Mouse (Mus musculus) limb, embryonic 14.5 days (tissue): ENCODE data around the gene Shc1. TPM values are rescaled to one million over a fixed set of nuclear protein-coding genes. Genes with fewer than 3 reads are reported as not detected.

Source experiments
- ATAC-seq: fragments of 200-750 bp; cut with Nextera tagmentation; 2 replicates; pipeline ENCODE4 v1.8.0; 2017; ENCODE audit warnings: low read depth, moderate number of reproducible peaks, moderate TSS enrichment; ENCODE audit not compliant: low FRiP score
- DNase-seq: peaks from one replicate; pipeline ENCODE4 v3.0.0-alpha.2; 2015; ENCODE audit warnings: low spot score
- H3K27ac ChIP-seq: fragments of 300-500 bp; sonication (generic); replicated peaks from 2 replicates; pipeline ENCODE4 v1.5.1; 2014; ENCODE audit warnings: low read depth, mild to moderate bottlenecking, low read length, moderate library complexity, mixed read lengths
- H3K27me3 ChIP-seq: fragments of 300-500 bp; sonication (generic); 2 replicates; pipeline ENCODE4 v1.6.1; 2014; ENCODE audit warnings: low read length, mixed read lengths; ENCODE audit not compliant: control insufficient read depth, insufficient read depth
- H3K36me3 ChIP-seq: fragments of 300-500 bp; sonication (generic); 2 replicates; pipeline ENCODE4 v1.6.1; 2014; ENCODE audit warnings: mild to moderate bottlenecking, low read length, moderate library complexity, mixed read lengths; ENCODE audit not compliant: control insufficient read depth, insufficient read depth
- H3K4me1 ChIP-seq: fragments of 300-500 bp; sonication (generic); 2 replicates; pipeline ENCODE4 v1.6.1; 2014; ENCODE audit warnings: antibody characterized with exemption, low read length, mixed read lengths; ENCODE audit not compliant: control insufficient read depth, insufficient read depth
- H3K4me2 ChIP-seq: fragments of 300-500 bp; sonication (generic); replicated peaks from 2 replicates; pipeline ENCODE4 v1.6.1; 2014; ENCODE audit warnings: low read depth, mild to moderate bottlenecking, low read length, moderate library complexity; ENCODE audit not compliant: severe bottlenecking
- H3K4me3 ChIP-seq: fragments of 300-500 bp; sonication (generic); replicated peaks from 2 replicates; pipeline ENCODE4 v1.5.1; 2014; ENCODE audit warnings: low read length
- H3K9ac ChIP-seq: fragments of 300-500 bp; sonication (generic); 2 replicates; pipeline ENCODE4 v1.6.1; 2014; ENCODE audit warnings: mild to moderate bottlenecking, low read depth, low read length, moderate library complexity; ENCODE audit not compliant: severe bottlenecking
- H3K9me3 ChIP-seq: fragments of 300-500 bp; sonication (generic); 2 replicates; pipeline ENCODE4 v1.6.1; 2016; ENCODE audit warnings: low read length; ENCODE audit not compliant: control insufficient read depth
- POLR2A ChIP-seq: fragments of 200-500 bp; IDR thresholded peaks from 2 replicates; pipeline ENCODE4 v1.8.0; 2012; ENCODE audit warnings: inconsistent platforms, mild to moderate bottlenecking, moderate library complexity, borderline replicate concordance; ENCODE audit not compliant: insufficient read depth, insufficient read length; ENCODE audit errors: extremely low read depth
- whole genome bisulfite sequencing: fragments of 180-500 bp; shearing (Covaris S2); extraction: QIAGEN DNeasy Blood & Tissue Kit; methylation state at CpG from one replicate; pipeline ENCODE4 v1.1.7; 2014; 5-methylcytosine and 5-hydroxymethylcytosine counted together
- polyA plus RNA-seq, 2 experiments: library from polyadenylated mRNA; depleted of rRNA in 1 of 2; stranded (reverse) in 1 of 2; unstranded in 1 of 2; fragments of >200 nt; fragmentation: Nextera tagmentation in 1 of 2; extraction: Ambion mirVana in 1 of 2; gene quantifications; 2 replicates each; pipeline versions ENCODE4 v1.2.1 to v1.2.3; 2012 to 2014

Gene Shc1
- polyA plus RNA-seq, 2 experiments, result 72.5 to 134 TPM

DNA sequence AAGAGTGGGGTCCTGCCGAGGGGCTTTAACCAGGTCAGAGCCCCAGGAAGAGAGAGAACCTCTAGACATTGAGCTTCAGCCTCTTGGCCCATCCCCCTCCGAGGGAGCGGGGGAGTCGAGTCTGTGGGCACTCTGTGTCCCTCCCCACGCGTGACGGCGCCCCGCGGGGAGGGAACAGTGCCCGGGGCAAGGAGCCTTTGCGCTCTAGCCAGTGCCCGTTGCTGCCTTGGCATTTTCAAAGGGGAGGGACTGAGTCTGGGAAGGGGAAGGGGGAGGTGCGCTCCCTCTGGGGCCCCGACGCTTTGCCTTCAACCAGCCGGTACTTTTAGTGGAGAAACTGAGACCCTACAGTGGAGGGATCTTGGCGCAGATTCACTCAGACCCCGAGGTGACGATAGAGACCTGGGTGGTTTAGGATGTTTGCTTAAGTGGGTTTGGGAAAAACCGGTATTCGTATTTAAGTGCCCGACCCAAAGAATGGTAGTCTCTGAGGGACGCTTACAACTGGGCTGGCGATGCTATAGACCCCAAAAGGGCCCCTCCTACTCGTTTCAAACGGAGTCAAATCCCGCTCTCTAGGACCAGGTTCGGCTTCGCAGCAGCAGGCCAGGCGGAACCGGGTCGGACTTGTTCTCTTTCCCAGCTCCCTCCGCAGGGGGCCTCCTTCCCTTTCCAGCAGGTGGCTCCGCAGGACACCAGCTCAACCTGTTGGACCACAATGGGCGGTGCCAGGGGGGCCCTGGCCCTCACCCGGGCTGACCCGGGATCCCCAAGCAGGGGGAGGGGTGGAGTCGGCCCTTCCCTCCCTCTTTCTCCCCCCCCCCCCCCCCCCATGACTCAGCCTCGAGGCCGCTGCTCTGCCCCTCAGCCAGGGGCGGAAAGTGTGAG lies 24.0 kb upstream of the Shc1 start, which contains the start of gene Zbtb7b:
Gene Zbtb7b (minus strand): TSS at position 771 of the 888 bp plus-strand sequence.
- ATAC-seq (peak; percentile 35), DNase-seq (peak; percentile 63)
- H3K9ac ChIP-seq, result peak within 1 kb of the TSS; percentile 58
- peak within 1 kb of the TSS; percentile 67 for H3K27ac ChIP-seq
- under 1% methylated on average over 38 of the region's 42 CpGs for WGBS
- peaks cover 36% of the 10 kb centered on the region for H3K4me1 ChIP-seq
- peak within 1 kb of the TSS; percentile 99 for H3K4me2 ChIP-seq
- H3K4me3 ChIP-seq, result peak within 1 kb of the TSS; percentile 37
- no peak for TF ChIP-seq POLR2A
- H3K27me3 ChIP-seq, result peaks cover 6% of the 10 kb centered on the region; the same call in 1 of the 2 replicates
- H3K9me3 ChIP-seq, result no peaks in the 10 kb centered on the region
- no peaks in the 10 kb centered on the region for H3K36me3 ChIP-seq

DNA sequence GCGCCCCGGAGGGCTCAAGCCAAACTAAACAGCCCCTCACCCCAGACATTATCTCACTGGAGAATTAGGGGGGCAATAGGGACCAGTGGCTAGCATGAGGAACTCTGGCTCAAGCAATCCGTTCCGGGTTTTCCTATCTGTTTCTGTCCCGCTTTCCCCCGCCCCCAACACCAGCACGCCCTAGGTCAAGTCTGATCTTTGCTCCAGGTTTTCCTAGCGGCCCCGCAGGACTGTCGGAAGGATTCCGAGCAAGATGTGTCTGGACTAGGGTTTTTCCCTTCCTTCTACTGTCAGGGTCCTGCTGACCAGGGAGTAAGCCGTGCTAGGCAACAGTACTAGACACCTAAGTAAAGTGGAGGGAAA lies 23.4 kb upstream of the Shc1 start:
- Histone ChIP-seq H3K9ac (peak overlapping the region; percentile 38), H3K36me3 (no peaks in the 10 kb centered on the region), H3K27me3 (peaks cover 6% of the 10 kb centered on the region; the same call in 1 of the 2 replicates), H3K27ac (peak overlapping the region; percentile 59; the same call in 1 of the 2 replicates), H3K4me2 (peak overlapping the region; percentile 99), H3K9me3 (no peaks in the 10 kb centered on the region), H3K4me1 (peaks cover 36% of the 10 kb centered on the region), H3K4me3 (peak overlapping the region; percentile 37)
- DNase-seq (peak; percentile 88), ATAC-seq (peak; percentile 16; the same call in 1 of the 2 replicates)
- TF ChIP-seq POLR2A, result no peak
- under 1% methylated on average over 12 of the region's 12 CpGs for WGBS

DNA sequence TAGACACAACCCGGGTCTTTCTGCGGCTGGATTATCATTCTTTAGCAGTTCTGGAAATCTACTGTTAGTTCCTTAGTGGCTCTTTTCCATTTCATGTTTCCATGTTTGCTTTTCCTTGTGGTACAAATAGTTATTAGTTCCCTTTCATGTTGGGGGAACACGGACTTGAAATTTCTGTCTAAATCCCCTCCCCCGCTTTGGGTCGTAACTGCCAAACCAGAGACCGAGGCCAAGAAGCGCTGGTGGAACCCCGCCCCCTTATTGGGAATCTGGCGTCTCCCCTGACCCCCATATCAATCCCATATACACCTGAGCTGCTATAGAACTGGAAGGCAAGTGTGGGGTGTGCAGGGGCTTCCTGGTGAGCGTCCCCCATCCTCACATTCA lies 22.8 kb upstream of the Shc1 start:
- WGBS, result 4% methylated on average over 10 of the region's 10 CpGs
- Histone ChIP-seq H3K9me3 (no peaks in the 10 kb centered on the region), H3K36me3 (no peaks in the 10 kb centered on the region), H3K4me3 (peak overlapping the region; percentile 37), H3K4me2 (peak overlapping the region; percentile 99), H3K4me1 (peaks cover 36% of the 10 kb centered on the region), H3K27ac (peak overlapping the region; percentile 67), H3K27me3 (peaks cover 6% of the 10 kb centered on the region; the same call in 1 of the 2 replicates), H3K9ac (peak overlapping the region; percentile 58)
- TF ChIP-seq POLR2A, result no peak
- ATAC-seq, result no peak
- no peak for DNase-seq

DNA sequence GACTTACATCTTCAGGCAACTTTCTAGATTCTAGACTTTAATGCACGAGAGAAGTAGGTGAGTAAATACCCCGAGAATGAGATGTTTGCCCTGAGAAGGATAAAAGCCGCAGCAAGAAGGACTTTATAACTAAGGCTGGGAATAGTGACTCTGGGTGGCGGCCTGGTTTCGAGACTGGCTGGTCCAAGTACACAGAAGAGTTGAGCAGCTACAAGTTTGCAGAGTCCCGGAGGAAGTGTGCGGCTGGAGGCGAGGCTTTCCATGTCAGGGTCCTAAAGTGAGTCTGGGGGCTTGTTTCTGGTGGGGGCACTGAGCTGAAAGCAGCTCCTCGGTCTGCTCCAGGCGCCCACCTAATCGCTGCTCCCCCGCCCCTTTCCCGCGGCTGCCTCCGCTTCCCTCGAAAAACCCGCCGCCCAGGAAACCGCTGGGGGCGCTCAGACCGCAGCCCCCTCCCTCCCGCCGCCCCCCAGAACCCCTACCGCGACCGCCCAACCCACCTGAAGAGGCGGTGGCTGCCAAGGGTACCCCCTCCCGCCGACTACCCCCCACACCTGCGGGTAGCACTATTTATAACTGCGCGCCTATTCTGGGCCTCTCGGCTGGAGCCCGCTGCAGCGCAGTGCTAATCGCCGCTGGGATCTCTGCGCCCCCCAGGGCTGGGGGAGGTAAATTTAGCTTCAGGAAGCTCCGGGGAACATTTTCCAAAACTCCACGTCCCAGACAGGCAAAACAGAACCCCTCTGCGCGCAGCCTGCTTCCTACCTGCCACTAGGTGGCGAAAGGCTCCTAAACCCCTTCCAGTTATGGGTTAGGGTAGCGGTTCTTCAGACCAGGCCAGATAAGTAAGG lies 22.2 kb upstream of the Shc1 start:
- ATAC-seq (no peak), DNase-seq (peak; percentile 88)
- no peak for TF ChIP-seq POLR2A
- Histone ChIP-seq H3K4me2 (peak overlapping the region; percentile 99), H3K4me3 (peak overlapping the region; percentile 37), H3K27ac (peak overlapping the region; percentile 67), H3K27me3 (peaks cover 6% of the 10 kb centered on the region; the same call in 1 of the 2 replicates), H3K9me3 (no peaks in the 10 kb centered on the region), H3K36me3 (0 out of 2 replicates have a peak, but pooled peaks cover 1% of the 10 kb centered on the region), H3K9ac (peak overlapping the region; percentile 58), H3K4me1 (peaks cover 30% of the 10 kb centered on the region)
- WGBS, result under 1% methylated on average over 31 of the region's 44 CpGs

DNA sequence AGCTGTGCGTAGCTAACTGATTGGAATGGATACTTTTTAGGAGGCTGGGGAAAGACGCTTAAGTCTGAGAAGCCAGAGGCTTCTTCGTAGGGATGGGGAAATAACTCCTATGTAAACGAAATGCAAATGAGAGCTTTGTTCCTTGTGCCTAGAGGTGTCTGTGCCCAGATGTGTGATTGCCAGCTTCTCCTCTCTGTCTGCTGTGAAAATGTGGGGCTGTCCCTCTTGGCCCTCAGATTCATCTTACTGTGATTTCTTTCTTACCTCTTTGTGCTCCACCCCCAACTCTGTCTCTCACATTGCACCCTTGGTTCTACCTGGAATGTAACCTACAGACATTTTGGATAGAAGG lies 21.6 kb upstream of the Shc1 start:
- peak overlapping the region; percentile 67 for H3K27ac ChIP-seq
- peak overlapping the region; percentile 99 for H3K4me2 ChIP-seq
- TF ChIP-seq POLR2A, result no peak
- H3K9ac ChIP-seq, result peak overlapping the region; percentile 58
- DNase-seq, result no peak
- 0% methylated on average over 4 of the region's 4 CpGs for WGBS
- 0 out of 2 replicates have a peak, but pooled peaks cover 4% of the 10 kb centered on the region for H3K36me3 ChIP-seq
- peaks cover 6% of the 10 kb centered on the region; the same call in 1 of the 2 replicates for H3K27me3 ChIP-seq
- no peak for ATAC-seq
- peaks cover 25% of the 10 kb centered on the region for H3K4me1 ChIP-seq
- H3K4me3 ChIP-seq, result peak overlapping the region; percentile 37
- no peaks in the 10 kb centered on the region for H3K9me3 ChIP-seq
